Mouse (Mus musculus): ENCODE measurements around the gene Ints13.

DNA sequence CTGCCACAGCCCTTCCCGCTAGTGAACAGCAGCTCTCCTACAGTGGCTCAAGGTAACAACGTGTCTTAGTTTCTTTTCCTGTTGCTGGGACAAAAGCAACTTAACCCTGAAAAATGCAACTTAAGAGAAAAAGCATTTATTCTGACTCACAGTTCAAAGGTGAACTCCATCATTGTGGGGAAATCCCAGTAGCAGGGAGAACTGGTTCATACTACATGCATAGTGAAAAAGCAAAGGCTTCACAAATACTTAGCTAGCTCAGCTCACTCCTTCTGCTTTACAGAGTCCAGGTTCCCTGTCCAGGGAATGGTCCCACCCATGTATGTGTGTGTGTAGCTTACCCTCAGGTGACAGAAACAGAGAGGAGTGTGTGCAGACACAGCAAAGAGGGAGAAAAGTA is 39.0 kb upstream of the Ints13 start:
- no peak for TF ChIP-seq TCF12 (IDR thresholded peaks at IDR 0.05; ENCODE audit: insufficient read depth, poor library complexity, severe bottlenecking)
- no peak for TF ChIP-seq USF1 (IDR thresholded peaks at IDR 0.05; ENCODE audit: low read depth)
- no peak for TF ChIP-seq MAX (IDR thresholded peaks at IDR 0.05; ENCODE audit: low read depth)
- TF ChIP-seq POLR2A (IDR thresholded peaks at IDR 0.05; ENCODE audit: insufficient read length, low read depth): no peak
- TF ChIP-seq MYOG (IDR thresholded peaks at IDR 0.05; ENCODE audit: control insufficient read depth in 1 of 3, insufficient read depth in 1 of 3, insufficient read length in 2 of 3, low read depth in 2 of 3): no peak
- no peak for TF ChIP-seq CEBPB (IDR thresholded peaks at IDR 0.05; ENCODE audit: insufficient read depth, poor library complexity, severe bottlenecking)
- no peak for TF ChIP-seq E2F4 (IDR thresholded peaks at IDR 0.05; ENCODE audit: insufficient read depth)
- TF ChIP-seq REST (IDR thresholded peaks at IDR 0.05; ENCODE audit: insufficient read depth, insufficient read length): no peak
- no peak for TF ChIP-seq SRF (IDR thresholded peaks at IDR 0.05; ENCODE audit: control insufficient read depth, insufficient read length, low read depth)
- TF ChIP-seq MYOD1 (IDR thresholded peaks at IDR 0.05; ENCODE audit: control insufficient read depth in 1 of 3, insufficient read length in 2 of 3, low read depth in 2 of 3): no peak
